Comparison of ENCODE assay signal across 15 mouse cellular contexts in the genomic region with DNA sequence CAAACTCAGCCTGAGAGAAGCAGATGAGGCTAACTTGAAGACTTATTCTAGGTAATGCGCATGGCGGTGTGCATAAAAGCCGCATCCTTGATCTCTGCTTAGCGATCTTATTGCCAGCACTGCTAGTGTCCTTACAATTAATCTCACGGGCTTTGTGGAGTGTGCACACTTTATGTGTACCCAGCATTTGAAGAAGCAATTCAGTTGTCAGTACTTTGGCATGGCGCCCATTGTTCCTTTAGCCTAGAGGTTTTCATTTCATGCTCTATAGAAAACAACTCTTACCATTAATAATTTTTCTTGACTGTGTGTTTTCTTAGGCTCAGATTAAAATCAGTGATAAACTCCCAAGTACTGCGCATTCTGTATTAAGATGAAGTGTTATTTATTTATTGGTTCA. TPM values are rescaled to one million over a fixed set of nuclear protein-coding genes. Genes with fewer than 3 reads are reported as not detected.
A peak's percentile ranks its signal among the peaks of the same experiment; 100 is the strongest.
DNase-seq lines count a peak whose midpoint lies in the region; ATAC-seq and TF ChIP-seq lines count a peak whose summit lies in the region.
"Had no signal": no experiment of that assay in that cellular context is flagged by ENCODE, and none has a peak within 500 bp of the region (broad histone marks: within the 10 kb centered on the region; RNA-seq: fewer than 3 reads in every experiment).

No protein-coding gene starts in this region.

- peak; percentile 74 to 79 for DNase-seq in cerebellum, postnatal 10 days
- no peak for DNase-seq in cerebellum, adult 11-12 months
- peak; percentile 11 for DNase-seq in kidney, adult 2 months
- no peak for DNase-seq in kidney, adult 18-20 months
- peak; percentile 40 for DNase-seq in adrenal gland, postnatal 25 days
- DNase-seq: B cell, adult 2 months; gastrocnemius, postnatal 14 days; layer of hippocampus, postnatal 36 days; thymus, postnatal 14 days had no signal

- no peak overlapping the region for H3K9ac ChIP-seq in neural tube, embryonic 14.5 days (replicated peaks; ENCODE audit: low read depth, low read length)
- no peak overlapping the region for H3K9ac ChIP-seq in neural tube, embryonic 15.5 days (replicated peaks)
- H3K9ac ChIP-seq in intestine, embryonic 16.5 days (ENCODE audit: low read depth, low read length), result no peak overlapping the region
- H3K9ac ChIP-seq: forebrain, embryonic 12.5 days; hindbrain, embryonic 13.5 days; limb, embryonic 12.5 days had no signal

- WGBS in kidney, adult 2 months, result 83% methylated on average over 7 of the region's 7 CpGs
- 45% methylated on average over 7 of the region's 7 CpGs for WGBS in neural tube, embryonic 14.5 days
- whole genome bisulfite sequencing in neural tube, embryonic 15.5 days, result 42% methylated on average over 7 of the region's 7 CpGs
- WGBS in intestine, embryonic 16.5 days, result 95% methylated on average over 7 of the region's 7 CpGs

- H3K4me2 ChIP-seq in neural tube, embryonic 14.5 days (ENCODE audit: low read depth, low read length), result no peak overlapping the region
- H3K4me2 ChIP-seq in neural tube, embryonic 15.5 days, result no peak overlapping the region
- no peak overlapping the region for H3K4me2 ChIP-seq in intestine, embryonic 16.5 days (ENCODE audit: low read depth, low read length)
- H3K4me2 ChIP-seq: forebrain, embryonic 12.5 days; hindbrain, embryonic 13.5 days; limb, embryonic 12.5 days had no signal

- no peaks in the 10 kb centered on the region for H3K36me3 ChIP-seq in kidney, adult 2 months (ENCODE audit: control insufficient read depth, insufficient read depth, low read length)
- no peaks in the 10 kb centered on the region for H3K36me3 ChIP-seq in neural tube, embryonic 14.5 days (ENCODE audit: control insufficient read depth, insufficient read depth, low read length)
- 0 out of 2 replicates have a peak, but pooled peaks cover 3% of the 10 kb centered on the region for H3K36me3 ChIP-seq in neural tube, embryonic 15.5 days
- no peaks in the 10 kb centered on the region for H3K36me3 ChIP-seq in intestine, embryonic 16.5 days (ENCODE audit: control insufficient read depth, insufficient read depth, low read length)
- H3K36me3 ChIP-seq: forebrain, embryonic 12.5 days had no signal

- no peaks in the 10 kb centered on the region for H3K27me3 ChIP-seq in kidney, adult 2 months (replicated peaks; ENCODE audit: control insufficient read depth, insufficient read depth, low read length)
- H3K27me3 ChIP-seq in neural tube, embryonic 14.5 days (ENCODE audit: control insufficient read depth, insufficient read depth, low read length), result no peaks in the 10 kb centered on the region
- H3K27me3 ChIP-seq in neural tube, embryonic 15.5 days (replicated peaks), result no peaks in the 10 kb centered on the region
- H3K27me3 ChIP-seq in intestine, embryonic 16.5 days (replicated peaks; ENCODE audit: control insufficient read depth, insufficient read depth, low read length), result no peaks in the 10 kb centered on the region
- H3K27me3 ChIP-seq: forebrain, embryonic 12.5 days; hindbrain, embryonic 13.5 days; limb, embryonic 12.5 days had no signal

- H3K27ac ChIP-seq in kidney, adult 2 months (ENCODE audit: insufficient read depth, low read depth, low read length), result no peak overlapping the region
- H3K27ac ChIP-seq in neural tube, embryonic 14.5 days (ENCODE audit: low read depth, low read length), result 0 out of 2 replicates have a peak overlapping the region, but pooled peaks have one; percentile 10
- no peak overlapping the region for H3K27ac ChIP-seq in neural tube, embryonic 15.5 days (replicated peaks)
- no peak overlapping the region for H3K27ac ChIP-seq in intestine, embryonic 16.5 days (ENCODE audit: low read length)
- H3K27ac ChIP-seq: forebrain, embryonic 12.5 days; hindbrain, embryonic 13.5 days; limb, embryonic 12.5 days had no signal

- TF ChIP-seq CTCF in kidney, adult 2 months (conservative IDR thresholded peaks at IDR 0.05; ENCODE audit: insufficient read depth, insufficient read length, low read depth, low read length), result no peak

- ATAC-seq in neural tube, embryonic 14.5 days (ENCODE audit: low read depth), result 0 out of 2 replicates have a peak, but pooled peaks have one; percentile 39
- no peak for ATAC-seq in neural tube, embryonic 15.5 days (ENCODE audit: low FRiP score)
- no peak for ATAC-seq in intestine, embryonic 16.5 days

- H3K4me3 ChIP-seq in kidney, adult 2 months (ENCODE audit: insufficient read depth, low read depth, low read length), result no peak overlapping the region
- no peak overlapping the region for H3K4me3 ChIP-seq in neural tube, embryonic 14.5 days (ENCODE audit: low read depth, low read length)
- no peak overlapping the region for H3K4me3 ChIP-seq in neural tube, embryonic 15.5 days (replicated peaks)
- H3K4me3 ChIP-seq in intestine, embryonic 16.5 days (ENCODE audit: low read length), result no peak overlapping the region
- H3K4me3 ChIP-seq: forebrain, embryonic 12.5 days; hindbrain, embryonic 13.5 days; limb, embryonic 12.5 days had no signal

- no peaks in the 10 kb centered on the region for H3K9me3 ChIP-seq in neural tube, embryonic 14.5 days (ENCODE audit: control insufficient read depth, low read length)
- no peaks in the 10 kb centered on the region for H3K9me3 ChIP-seq in neural tube, embryonic 15.5 days (replicated peaks)
- H3K9me3 ChIP-seq in intestine, embryonic 16.5 days (ENCODE audit: control insufficient read depth, low read length), result no peaks in the 10 kb centered on the region
- H3K9me3 ChIP-seq: forebrain, embryonic 12.5 days; hindbrain, embryonic 13.5 days had no signal

- no peak for TF ChIP-seq POLR2A in kidney, adult 2 months (IDR thresholded peaks at IDR 0.05; ENCODE audit: low read depth, low read length)

- H3K4me1 ChIP-seq in kidney, adult 2 months (ENCODE audit: control insufficient read depth, insufficient read depth, low read length), result no peaks in the 10 kb centered on the region
- H3K4me1 ChIP-seq in neural tube, embryonic 14.5 days (ENCODE audit: control insufficient read depth, insufficient read depth, low read length), result peaks cover 6% of the 10 kb centered on the region; the same call in 1 of the 2 replicates
- H3K4me1 ChIP-seq in neural tube, embryonic 15.5 days, result peaks cover 10% of the 10 kb centered on the region
- no peaks in the 10 kb centered on the region; the same call in 1 of the 2 replicates for H3K4me1 ChIP-seq in intestine, embryonic 16.5 days (ENCODE audit: control insufficient read depth, insufficient read depth, low read length)

RNA-seq across cellular contexts. Expression of a gene that starts 7.0 kb away (rescaled TPM):
- polyA plus RNA-seq in kidney, adult 2 months (2012; rRNA removed), result 59.0 and 61.2 TPM in 2 replicates
- polyA plus RNA-seq in neural tube, embryonic 14.5 days (2014; fragmentation: Nextera tagmentation; extraction: Ambion mirVana), result 92.5 and 93.9 TPM in 2 replicates
- polyA plus RNA-seq in neural tube, embryonic 15.5 days (2015; fragmentation: Nextera tagmentation; extraction: Ambion mirVana), result 88.2 and 92.6 TPM in 2 replicates
- total RNA-seq in adrenal gland, postnatal 25 days (2021), result 66.3 and 73.6 TPM in 2 replicates
- polyA plus RNA-seq in intestine, embryonic 16.5 days (2015; fragmentation: Nextera tagmentation; extraction: Ambion mirVana), result 80.8 and 82.1 TPM in 2 replicates

Comparison
In these comparisons a context has a peak if more than half of its experiments do, and no peak if none do; other contexts are left out.
1. DNase-seq: peak in cerebellum, postnatal 10 days (2 of 2), kidney, adult 2 months (single experiment) and adrenal gland, postnatal 25 days (single experiment); none in cerebellum, adult 11-12 months (single experiment) and kidney, adult 18-20 months (single experiment).